Mouse (Mus musculus) gastrocnemius, postnatal 25 days (tissue): Measurements from ENCODE around the gene Itgax. TPM values are rescaled to one million over a fixed set of nuclear protein-coding genes. Genes with fewer than 3 reads are reported as not detected.
"Not testable (repeated sequence)": the region's sequence is repeated elsewhere in the genome, so short reads cannot be mapped to it uniquely, and the experiment has no call there.

Source experiments
- DNase-seq: peaks from one replicate; pipeline ENCODE4 v3.0.0; 2022
- long read RNA-seq, 2 experiments: library from polyadenylated mRNA; stranded (forward); transcript quantifications; one replicate each; pipeline ENCODE4 v2.0.0; 2021
- total RNA-seq, 2 experiments: library from RNA; stranded (reverse); gene quantifications; 1 replicate in 1 of 2; 2 replicates in 1 of 2; pipeline ENCODE4 v1.2.3; 2021

The Itgax gene
- under 1 TPM in 1 of 2 experiments, not detected in 1; 0.21 TPM for total RNA-seq
- long read RNA-seq, experiment 1: 0 reads
- long read RNA-seq, experiment 2: 0 reads

DNA sequence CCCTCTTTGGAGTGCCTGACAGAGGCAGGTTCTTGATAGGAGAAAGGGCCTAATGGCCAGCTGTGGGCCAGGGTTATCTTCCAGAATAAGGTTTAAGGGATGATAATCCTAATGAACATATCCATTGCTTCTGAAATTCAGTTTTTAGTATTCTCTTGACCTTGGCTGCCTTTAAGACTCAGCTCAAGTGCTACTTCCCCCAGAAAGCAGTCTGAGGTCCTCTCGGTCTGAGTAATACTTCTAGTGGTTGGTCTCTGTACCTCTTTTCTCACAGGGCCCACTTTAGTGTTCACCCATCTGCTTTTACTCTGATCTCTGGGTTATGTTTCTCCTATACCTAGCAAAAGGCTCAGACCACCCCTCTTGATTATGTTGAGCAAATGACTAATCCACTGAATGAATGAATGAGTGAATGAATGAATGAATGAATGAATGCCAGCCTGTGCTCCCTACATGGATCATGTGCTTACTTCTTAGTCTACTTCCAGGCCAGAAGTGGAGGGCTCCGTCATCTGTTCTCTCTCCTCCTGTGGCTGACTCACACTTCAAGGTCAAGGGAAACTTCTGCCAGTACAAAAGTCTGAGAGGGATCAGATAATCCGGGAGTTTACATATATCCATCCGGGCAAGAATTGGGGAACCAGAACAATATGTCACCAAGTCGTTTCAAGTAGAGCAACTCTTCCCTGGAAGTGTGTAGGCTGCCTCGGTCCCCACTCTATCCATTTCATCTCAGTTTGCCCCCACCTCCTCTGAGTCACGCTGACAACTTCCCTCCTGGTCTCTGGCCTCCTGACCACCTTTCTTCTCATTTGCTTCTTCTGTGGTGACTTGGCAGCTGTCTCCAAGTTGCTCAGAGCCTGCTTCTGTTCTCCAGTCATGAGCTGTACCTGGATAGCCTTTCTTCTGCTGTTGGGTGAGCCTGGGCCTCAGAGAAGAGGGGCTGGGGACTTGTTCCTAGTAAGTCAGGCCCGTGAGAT lies at the start of gene Itgax:
Itgax (plus strand) TSS at position 807 of the 980 bp plus-strand sequence.
- DNase-seq: no peak

DNA sequence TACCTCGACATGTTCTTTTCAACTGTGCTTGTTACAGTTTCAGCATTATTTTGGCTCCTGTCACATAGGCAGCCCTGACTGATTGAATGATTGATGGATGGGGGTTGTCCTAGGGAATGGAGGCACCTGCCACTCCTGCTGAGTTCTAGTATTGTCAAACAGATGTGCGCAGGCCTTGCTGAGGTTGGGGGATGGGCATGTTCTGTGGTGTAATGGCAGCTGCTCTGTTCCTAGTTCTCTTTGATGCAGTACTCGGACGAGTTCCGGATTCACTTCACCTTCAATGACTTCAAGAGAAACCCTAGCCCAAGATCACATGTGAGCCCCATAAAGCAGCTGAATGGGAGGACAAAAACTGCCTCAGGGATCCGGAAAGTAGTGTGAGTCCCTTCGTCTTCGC lies 49.3 kb upstream of the Itgax start:
- no peak for DNase-seq

DNA sequence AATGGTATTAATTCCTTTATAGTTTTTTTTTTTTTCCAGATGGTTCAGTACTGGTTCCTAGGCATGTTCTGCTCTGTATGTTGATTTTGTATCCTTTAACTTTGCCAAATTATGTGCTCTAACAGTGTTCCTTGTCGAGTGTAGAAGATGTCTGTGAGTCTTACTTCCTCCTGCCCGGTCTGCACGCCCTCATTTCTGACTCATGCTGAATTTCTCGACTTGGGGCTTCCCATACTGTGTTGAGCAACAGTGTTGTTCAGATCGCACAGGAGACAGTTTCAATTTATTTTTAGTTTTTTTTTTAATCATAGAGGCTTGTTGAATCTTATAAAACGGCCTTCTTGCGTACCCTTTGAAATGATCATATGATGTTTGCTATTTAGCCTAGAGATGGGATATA lies 40.2 kb upstream of the Itgax start:
- no peak for DNase-seq

DNA sequence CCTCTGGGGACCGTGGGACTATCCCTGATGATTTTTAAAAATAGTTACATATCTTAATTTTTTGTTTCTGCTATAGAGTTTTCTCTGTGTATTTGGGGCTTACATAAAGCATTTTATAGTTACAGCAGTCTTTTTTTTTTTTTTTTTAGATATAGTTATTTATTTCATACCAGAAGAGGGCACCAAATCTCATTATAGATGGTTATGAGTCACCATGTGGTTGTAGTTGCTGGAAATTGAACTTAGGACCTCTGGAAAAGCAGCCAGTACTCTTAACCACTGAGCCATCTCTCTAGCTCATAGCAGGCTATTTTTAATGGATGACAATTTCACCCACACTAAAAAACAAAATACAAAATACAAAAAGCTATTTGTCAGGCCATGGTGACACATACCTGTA lies 31.2 kb upstream of the Itgax start:
- DNase-seq: no peak

DNA sequence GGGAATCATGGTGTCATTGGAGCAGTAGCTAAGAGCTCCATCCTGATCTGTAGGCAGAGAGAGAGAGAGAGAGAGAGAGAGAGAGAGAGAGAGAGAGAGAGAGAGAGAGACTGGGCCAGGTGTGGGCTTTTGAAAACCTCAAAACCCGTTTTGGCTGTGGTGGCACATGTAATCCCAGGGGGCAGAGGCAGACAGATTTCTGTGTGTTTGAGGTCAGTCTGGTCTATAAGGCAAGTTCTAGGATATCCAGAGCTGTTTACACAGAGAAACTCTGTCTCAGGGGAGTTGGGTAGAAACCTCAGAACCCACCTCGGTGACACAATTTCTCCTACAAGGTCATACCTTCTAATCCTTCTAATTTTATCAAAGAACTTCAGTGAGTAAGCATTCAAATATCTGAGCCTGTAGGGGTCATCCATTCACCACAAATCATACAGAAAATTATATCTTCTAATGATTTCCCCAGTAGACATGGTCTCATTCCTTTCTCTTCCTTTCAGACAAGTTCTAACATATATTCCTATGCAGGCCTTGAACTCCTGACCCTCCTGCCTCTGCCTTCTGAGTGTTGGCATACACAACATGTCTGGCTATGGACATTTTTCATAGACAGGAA lies 28.5 kb upstream of the Itgax start:
- no peak for DNase-seq

DNA sequence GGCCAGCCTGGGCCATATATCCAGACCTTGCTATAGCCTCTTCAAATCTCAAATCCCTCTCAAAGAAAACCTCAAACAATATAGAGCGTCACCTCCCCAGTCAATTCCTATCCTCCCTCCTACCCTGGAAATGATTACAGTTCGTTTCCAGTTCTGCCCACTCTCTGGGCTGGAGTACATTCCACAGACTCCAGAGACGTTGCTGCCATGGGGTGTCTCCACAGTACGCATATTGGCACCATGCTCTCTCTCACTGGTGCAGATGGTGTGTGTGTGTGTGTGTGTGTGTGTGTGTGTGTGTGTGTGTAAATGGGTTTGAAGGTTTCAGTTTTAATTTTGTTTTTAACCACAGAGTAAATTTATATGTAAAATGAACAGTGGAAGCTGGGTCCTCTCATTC lies 24.1 kb upstream of the Itgax start:
- no peak for DNase-seq

DNA sequence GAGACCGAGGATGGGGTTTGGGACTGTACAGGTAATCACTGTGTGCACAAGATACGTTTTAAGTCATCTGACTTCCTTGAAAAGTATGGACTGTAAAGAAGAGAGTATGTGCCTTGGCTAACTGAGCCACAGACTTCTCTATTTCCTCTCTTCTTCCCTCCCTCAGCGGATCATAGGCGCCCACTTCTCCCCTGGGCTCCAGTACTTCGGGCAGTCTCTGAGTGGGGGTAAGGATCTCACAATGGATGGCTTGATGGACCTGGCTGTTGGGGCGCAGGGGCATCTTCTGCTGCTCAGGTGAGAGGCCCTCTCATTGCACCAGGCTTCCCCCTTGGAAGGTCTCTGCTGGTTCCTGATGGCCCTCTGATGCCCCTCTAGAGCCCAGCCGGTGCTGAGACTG lies 21.9 kb upstream of the Itgax start:
- no peak for DNase-seq

DNA sequence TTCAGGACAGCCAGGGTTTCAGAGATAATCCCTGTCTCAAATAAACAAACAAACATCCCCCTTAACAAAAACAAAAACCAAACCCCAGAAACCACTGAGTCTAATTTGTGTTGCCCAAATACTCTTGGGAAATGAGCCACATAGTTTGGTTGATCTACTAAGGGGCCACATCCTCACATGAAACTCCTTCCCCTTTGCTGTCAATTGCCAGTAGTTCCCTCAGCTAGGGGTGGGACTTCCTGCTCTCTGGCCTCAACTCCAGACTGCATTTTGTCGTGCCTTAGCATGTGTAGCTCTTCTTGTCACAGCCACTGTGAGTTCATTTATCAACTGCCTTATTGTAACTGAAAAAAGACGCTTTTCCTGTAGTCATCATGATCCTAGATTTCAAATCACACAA lies 19.0 kb upstream of the Itgax start:
- no peak for DNase-seq

DNA sequence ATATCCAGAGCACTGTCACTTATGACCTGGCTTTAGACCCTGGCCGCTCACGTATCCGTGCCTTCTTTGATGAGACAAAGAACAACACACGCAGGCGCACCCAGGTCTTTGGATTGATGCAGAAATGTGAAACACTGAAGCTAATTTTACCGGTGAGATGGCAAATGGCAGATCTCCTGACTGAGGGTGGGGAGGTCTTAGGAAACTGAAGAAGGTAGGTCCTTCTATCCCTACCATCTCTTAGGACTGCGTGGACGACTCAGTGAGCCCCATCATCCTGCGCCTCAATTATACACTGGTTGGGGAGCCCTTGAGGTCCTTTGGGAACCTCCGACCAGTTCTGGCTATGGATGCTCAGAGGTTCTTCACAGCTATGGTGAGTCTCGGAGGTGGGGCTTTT lies 17.2 kb upstream of the Itgax start:
- no peak for DNase-seq

DNA sequence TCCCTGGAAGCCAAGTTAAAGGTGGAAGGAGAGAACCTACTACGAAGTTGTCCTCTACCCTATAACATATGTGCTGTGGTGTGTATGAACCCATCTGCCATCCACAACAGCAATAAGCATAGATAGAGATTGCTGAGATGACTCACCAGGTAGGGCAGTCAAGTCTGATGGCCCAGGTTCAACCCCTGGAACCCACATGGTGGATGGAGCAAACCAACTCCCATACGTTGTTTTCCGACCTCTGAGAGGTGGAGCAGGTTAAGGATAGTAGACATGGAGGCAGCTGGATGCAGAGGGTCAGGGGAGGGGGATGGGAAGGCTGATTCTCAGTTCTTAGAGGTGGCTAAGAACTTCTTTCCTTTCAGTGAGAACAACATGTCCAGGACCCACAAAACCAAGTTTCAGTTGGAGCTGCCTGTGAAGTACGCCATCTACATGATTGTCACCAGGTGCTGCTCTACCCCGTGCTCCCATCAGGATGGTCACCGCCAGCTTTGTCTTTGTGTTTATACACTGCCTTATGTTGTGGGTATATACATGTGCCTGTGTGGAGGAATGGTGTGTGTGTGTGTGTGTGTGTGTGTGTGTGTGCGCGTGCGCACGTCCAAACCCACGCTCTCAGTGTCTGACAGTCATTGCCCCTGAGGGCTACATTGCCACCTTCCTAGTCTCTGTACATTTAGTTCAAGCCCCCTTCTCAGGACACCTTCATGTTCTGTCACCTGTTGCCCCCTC lies 14.8 kb upstream of the Itgax start:
- no peak for DNase-seq

DNA sequence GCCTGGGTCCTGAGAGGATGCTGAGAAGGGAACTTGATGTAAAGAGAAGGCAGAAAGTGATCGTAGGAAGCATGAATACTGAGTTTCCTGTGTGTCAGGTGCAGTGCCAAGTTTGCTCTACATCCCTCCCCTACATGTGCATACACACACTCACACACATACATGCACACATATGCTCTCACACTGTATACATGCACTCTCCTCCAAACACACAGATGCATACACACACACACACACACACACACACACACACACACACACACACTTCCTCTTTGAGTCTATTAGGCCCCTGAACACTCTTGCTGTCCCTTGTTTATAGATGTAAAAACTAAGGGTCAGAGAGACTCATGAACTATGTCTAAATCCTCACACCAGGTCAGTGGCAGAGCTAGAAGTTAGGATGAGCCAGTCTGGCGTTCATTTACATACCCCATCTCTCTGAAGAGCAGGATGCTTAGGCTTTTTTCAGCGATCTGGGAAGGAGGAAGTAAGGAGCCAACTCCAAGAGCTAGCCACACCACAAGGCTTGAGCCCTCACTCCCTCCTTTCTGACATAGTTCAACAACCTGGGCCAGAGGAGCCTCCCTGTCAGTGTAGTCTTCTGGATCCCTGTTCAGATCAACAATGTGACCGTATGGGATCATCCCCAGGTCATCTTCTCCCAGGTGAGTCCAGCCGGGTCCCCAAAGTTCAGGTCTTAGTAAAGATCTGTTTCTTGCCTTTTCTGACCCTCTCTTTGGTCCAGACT lies 14.0 kb upstream of the Itgax start:
- no peak for DNase-seq

DNA sequence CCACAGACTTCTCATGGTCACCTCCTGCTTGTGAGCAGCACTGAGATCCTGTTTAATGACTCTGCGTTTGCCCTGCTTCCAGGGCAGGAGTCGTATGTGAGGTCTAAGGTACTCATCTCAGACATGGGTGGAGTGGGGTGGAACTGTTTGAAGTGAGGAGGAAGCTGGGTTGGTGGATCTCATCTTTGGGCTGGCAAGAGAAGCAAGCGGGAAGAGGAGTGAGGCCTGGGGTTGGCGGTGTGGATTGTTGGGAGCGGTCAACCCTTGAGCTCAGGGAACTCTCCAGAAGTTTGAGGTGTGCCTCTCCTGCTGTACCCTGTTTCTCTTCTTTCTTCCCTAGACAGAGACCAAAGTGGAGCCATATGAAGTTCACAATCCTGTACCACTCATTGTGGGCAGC lies 13.0 kb upstream of the Itgax start:
- no peak for DNase-seq

DNA sequence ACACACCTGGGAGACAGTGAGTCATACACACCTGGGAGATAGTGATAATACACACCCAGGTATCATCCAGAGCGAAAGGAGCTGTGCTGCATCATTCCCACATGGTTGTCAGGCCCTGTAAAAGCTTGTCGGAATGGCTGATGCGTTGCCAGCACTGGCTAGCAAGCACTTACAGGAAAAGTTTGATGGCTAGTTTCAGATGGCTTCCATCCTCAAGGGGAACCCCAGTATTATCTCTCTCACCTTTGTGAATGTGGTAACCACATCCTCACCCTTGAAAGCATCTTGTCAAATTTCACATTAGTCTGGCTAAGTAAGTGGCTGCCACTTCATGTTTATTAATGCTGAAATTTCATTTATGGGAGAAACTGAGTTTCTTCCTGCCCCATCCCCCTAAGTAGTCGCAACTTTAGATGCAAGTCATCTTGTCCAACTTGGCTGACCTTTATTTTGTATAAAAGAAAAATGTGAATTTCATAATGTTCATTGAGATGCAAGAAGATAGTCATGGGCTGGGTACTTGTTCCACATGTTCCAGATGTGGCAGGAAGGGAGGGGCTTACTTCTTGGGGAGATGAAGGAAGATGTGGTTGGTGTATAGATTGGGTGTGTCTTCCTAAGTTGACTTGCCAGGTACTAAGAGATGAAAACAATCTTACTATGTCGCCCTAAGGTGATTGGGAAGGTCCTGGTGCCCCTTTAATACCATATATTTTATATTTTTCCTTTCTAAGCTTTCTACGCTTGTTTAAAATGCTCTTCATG lies 9.4 kb upstream of the Itgax start:
- DNase-seq: no peak

DNA sequence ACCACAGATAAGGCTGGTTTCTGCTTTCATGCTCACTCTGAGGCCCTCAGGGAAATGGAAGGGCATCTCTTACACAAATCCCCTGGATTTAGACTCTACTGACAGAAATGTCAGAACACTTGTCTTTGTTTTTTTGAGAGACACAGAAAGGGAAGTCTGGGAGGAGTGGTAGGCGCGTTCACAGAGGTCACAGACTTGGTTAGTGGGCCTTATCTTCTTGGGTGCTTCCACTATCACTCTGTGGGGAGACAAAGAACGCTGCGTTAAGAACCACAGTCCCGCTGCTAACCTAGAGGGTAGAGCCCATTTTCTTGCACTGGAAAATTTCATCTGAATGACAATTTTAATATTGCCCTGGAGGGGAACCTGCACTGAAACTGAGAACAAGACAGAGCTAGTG lies 2.8 kb downstream of the Itgax start:
- no peak for DNase-seq

DNA sequence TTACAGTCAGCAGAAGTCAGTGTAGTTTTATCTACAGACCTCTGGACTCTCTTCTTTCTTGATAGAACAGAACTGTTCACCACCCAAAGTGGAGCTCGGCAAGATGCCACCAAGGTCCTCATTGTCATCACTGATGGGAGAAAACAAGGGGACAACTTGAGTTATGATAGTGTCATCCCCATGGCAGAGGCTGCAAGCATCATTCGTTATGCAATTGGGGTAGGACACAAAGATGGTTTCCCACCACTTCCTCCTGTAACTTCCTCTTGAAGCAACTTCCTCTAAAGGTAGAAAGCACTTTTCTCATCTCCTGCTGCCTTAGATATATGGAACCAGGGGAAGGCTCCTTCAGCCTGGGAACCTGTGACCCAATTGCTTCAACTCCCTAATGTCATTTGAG lies 4.2 kb downstream of the Itgax start:
- no peak for DNase-seq

DNA sequence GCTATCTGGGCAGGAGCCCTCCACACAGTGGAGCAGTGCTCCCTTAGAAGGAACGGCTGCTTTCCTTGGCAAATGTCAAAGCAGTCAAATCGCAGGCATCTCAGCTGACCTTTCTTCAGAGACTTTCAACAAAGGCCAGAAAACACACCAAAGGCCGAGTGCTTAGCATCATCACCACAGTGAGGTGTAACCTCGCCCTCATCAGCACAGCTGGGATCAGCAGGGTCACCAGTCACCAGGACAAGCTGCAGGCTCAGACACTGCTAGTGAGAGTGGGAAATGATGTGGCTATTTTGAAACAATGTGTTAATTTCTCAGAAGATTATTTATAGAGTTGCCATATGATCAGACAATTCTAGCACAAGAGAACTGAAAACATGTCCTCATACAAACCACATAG lies 7.6 kb downstream of the Itgax start:
- DNase-seq: no peak

DNA sequence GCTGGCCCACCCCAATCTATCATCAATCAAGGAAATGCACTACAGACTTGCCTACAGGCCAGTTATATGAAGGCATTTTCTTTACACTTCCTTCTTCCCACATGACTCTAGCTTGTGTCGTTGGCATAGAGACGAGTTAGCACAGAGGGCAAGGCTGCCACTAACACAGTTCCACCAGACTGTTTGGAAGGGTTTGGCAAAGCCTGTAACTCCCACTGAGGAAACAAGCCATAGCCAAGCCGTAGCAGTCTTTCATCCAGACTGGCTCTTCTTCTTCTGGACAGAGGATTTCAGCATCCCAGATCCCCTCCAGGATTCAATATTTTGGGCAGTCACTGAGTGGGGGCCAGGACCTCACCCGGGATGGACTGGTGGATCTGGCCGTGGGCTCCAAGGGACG lies 10.3 kb downstream of the Itgax start:
- no peak for DNase-seq

DNA sequence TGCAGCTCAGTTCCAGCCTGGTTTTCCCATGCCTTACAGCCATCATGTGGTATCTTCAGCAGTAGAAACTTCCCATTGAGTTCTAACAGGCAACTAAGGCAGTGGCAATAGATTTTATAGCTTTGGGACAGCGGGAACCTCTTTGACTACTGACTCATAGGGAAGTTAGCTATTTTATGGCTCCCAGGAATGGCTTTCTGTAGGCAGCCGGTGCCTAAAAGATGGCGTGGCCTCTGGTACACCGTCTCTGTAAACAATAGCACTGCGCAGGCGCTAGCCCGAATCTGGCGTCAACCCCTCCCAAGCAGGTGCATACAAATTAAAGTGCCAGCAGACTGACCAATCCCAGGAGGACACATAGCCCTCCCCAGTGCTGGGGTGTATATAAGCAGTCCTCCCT lies 21.6 kb downstream of the Itgax start:
- DNase-seq: no peak

DNA sequence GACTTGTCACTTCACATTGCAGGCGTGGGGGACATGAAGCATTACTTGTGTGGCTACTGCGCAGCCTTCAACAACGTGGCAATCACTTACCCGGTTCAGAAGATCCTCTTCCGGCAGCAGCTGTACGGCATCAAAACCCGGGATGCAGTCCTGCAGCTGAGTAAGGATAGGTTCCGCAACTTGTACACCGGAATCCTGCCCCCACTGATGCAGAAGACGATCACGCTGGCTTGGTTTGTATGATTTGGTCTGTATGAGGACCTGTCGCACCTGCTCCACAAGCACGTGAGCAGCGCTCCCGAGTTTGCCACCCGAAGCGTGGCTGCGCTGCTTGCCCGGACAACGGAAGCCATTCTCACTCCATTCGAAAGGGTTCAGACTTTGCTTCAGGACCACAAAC lies 24.7 kb downstream of the Itgax start, which contains the start of gene Itgad:
Itgad (plus strand) TSS at position 301 of the 400 bp plus-strand sequence.
- DNase-seq: no peak

DNA sequence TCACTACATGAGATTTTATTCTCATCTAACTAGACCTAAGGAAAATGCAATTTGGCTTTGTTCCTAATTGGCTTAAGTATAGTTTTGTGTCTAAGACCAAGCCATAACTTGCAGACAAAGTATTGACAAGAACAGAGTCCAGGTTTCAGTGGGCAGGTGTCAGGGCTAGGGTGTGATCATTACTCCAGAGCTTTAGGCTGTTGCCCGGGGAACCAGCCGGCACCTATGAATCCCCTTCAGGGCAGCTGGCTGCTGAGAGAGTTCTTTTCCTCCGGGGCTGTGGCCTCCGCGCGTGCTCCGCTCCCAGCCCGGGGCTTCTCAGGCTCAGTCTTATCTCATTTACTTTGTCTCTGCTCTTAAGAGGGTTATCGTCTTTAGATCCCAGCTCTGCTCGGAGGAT lies 25.6 kb downstream of the Itgax start:
- no peak for DNase-seq

DNA sequence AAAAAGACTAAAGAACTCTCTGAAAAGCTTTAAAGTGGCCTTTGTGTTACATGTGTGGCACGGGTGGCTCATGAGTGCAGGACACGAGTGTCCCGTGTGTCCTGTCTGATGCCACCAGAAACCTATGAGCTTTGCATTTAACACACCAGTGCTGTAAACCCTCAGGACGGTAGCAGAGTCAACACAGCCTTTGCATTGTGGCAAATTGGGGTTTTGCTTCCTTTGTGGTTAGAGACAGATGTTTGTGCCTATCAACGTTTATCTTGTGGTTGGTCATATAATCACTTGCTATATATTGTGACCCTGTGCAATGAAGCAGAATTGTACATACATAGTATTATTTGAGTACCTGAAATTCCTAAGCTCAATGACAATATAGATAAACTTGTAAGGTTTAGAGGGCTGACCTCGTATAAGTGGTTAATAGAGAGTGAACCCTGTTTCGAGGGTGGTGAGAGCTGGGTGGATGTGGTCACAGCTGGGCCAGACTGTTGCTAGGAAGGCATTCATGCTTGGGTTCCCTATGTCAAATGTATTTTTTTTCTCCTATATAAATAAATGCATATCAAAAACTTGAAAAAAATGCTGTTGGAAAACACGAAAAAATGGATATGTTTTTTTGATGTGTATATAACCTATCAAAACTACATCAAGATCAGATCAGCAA lies 29.5 kb downstream of the Itgax start:
- DNase-seq: not testable (repeated sequence)
